In genomic region chr7:27228281-27228821, GRCm38 (mm10) we compare ENCODE assay signal across 8 mouse cellular contexts. TPM values are rescaled to one million over a fixed set of nuclear protein-coding genes. Genes with fewer than 3 reads are reported as not detected.
DNase-seq lines count a peak whose midpoint lies in the region; ATAC-seq and TF ChIP-seq lines count a peak whose summit lies in the region.

Gene Itpkc, minus strand, starts transcription at chr7:27228661.

- H3K36me3 ChIP-seq in embryonic facial prominence, embryonic 15.5 days, result no peaks in the 10 kb centered on the region
- H3K36me3 ChIP-seq in limb, embryonic 14.5 days (ENCODE audit: control insufficient read depth, insufficient read depth, low read length), result no peaks in the 10 kb centered on the region
- H3K36me3 ChIP-seq in midbrain, postnatal 0 days (ENCODE audit: insufficient read depth, low read length), result no peaks in the 10 kb centered on the region

- peak; percentile 94 for DNase-seq in 416B (ENCODE audit: low read depth)
- DNase-seq in heart, adult 8-10 months (ENCODE audit: low spot score), result peak; percentile 91
- DNase-seq in kidney, adult 9 months, result peak; percentile 93
- DNase-seq in limb, embryonic 14.5 days (ENCODE audit: low spot score), result peak; percentile 94
- peak; percentile 96 for DNase-seq in midbrain, postnatal 0 days (ENCODE audit: low spot score)
- DNase-seq in spleen, postnatal 14 days (ENCODE audit: low spot score in 2 of 2), result peak; percentile 76 to 83

- H3K4me3 ChIP-seq in bone marrow, adult 2 months (replicated peaks; ENCODE audit: control insufficient read depth, low read depth, low read length), result peak within 1 kb of the TSS; percentile 58
- H3K4me3 ChIP-seq in embryonic facial prominence, embryonic 15.5 days (replicated peaks), result peak within 1 kb of the TSS; percentile 97
- peak within 1 kb of the TSS; percentile 79 for H3K4me3 ChIP-seq in limb, embryonic 14.5 days (replicated peaks; ENCODE audit: low read length)
- H3K4me3 ChIP-seq in midbrain, postnatal 0 days (ENCODE audit: low read depth, low read length), result peak within 1 kb of the TSS; percentile 78

- peak; percentile 90; the same call in 1 of the 2 replicates for TF ChIP-seq POLR2A in bone marrow, adult 2 months (IDR thresholded peaks at IDR 0.05; ENCODE audit: borderline replicate concordance, control insufficient read depth, low read depth, low read length)
- TF ChIP-seq POLR2A in limb, embryonic 14.5 days (IDR thresholded peaks at IDR 0.05; ENCODE audit: borderline replicate concordance, extremely low read depth, insufficient read depth, insufficient read length), result peak; percentile 71; the same call in 1 of the 2 replicates

- peak within 1 kb of the TSS; percentile 73 for H3K9ac ChIP-seq in embryonic facial prominence, embryonic 15.5 days
- H3K9ac ChIP-seq in limb, embryonic 14.5 days (ENCODE audit: low read depth, low read length, severe bottlenecking), result peak within 1 kb of the TSS; percentile 67
- peak within 1 kb of the TSS; percentile 86 for H3K9ac ChIP-seq in midbrain, postnatal 0 days (replicated peaks; ENCODE audit: low read length, poor library complexity, severe bottlenecking)

- no peak for TF ChIP-seq CTCF in bone marrow, adult 2 months (IDR thresholded peaks at IDR 0.05; ENCODE audit: control insufficient read depth, insufficient read depth, low read length)
- TF ChIP-seq CTCF in midbrain, postnatal 0 days (IDR thresholded peaks at IDR 0.05), result peak; percentile 46

- H3K27me3 ChIP-seq in embryonic facial prominence, embryonic 15.5 days, result no peaks in the 10 kb centered on the region
- H3K27me3 ChIP-seq in limb, embryonic 14.5 days (ENCODE audit: control insufficient read depth, insufficient read depth, low read length), result no peaks in the 10 kb centered on the region
- no peaks in the 10 kb centered on the region for H3K27me3 ChIP-seq in midbrain, postnatal 0 days (ENCODE audit: insufficient read depth, low read length)

- no peaks in the 10 kb centered on the region for H3K9me3 ChIP-seq in embryonic facial prominence, embryonic 15.5 days (replicated peaks)
- H3K9me3 ChIP-seq in limb, embryonic 14.5 days (ENCODE audit: control insufficient read depth, low read length), result no peaks in the 10 kb centered on the region
- H3K9me3 ChIP-seq in midbrain, postnatal 0 days (ENCODE audit: low read length), result no peaks in the 10 kb centered on the region

- under 1% methylated on average over 49 of the region's 49 CpGs for WGBS in bone marrow, adult 2 months
- under 1% methylated on average over 48 of the region's 49 CpGs for WGBS in embryonic facial prominence, embryonic 15.5 days
- under 1% methylated on average over 37 of the region's 49 CpGs for WGBS in limb, embryonic 14.5 days
- under 1% methylated on average over 48 of the region's 49 CpGs for WGBS in midbrain, postnatal 0 days

- peak; percentile 86 for ATAC-seq in embryonic facial prominence, embryonic 15.5 days (ENCODE audit: insufficient number of reproducible peaks, low FRiP score, low TSS enrichment, low read depth)
- ATAC-seq in limb, embryonic 14.5 days (ENCODE audit: low FRiP score, low read depth), result peak; percentile 87
- ATAC-seq in midbrain, postnatal 0 days (ENCODE audit: low FRiP score), result peak; percentile 77

- H3K4me2 ChIP-seq in embryonic facial prominence, embryonic 15.5 days (replicated peaks), result peak within 1 kb of the TSS; percentile 80
- H3K4me2 ChIP-seq in limb, embryonic 14.5 days (replicated peaks; ENCODE audit: low read depth, low read length, severe bottlenecking), result peak within 1 kb of the TSS; percentile 64
- peak within 1 kb of the TSS; percentile 91 for H3K4me2 ChIP-seq in midbrain, postnatal 0 days (ENCODE audit: low read depth, low read length, poor library complexity, severe bottlenecking)

- H3K27ac ChIP-seq in bone marrow, adult 2 months (ENCODE audit: control insufficient read depth, insufficient read depth, low read depth, low read length, poor library complexity), result peak within 1 kb of the TSS; percentile 27
- H3K27ac ChIP-seq in embryonic facial prominence, embryonic 15.5 days (replicated peaks), result peak within 1 kb of the TSS; percentile 95
- H3K27ac ChIP-seq in limb, embryonic 14.5 days (replicated peaks; ENCODE audit: low read depth, low read length), result peak within 1 kb of the TSS; percentile 83
- H3K27ac ChIP-seq in midbrain, postnatal 0 days (ENCODE audit: low read depth, low read length), result peak within 1 kb of the TSS; percentile 81

- peaks cover 4% of the 10 kb centered on the region; the same call in 1 of the 2 replicates for H3K4me1 ChIP-seq in bone marrow, adult 2 months (ENCODE audit: control insufficient read depth, insufficient read depth, low read length)
- peaks cover 61% of the 10 kb centered on the region for H3K4me1 ChIP-seq in embryonic facial prominence, embryonic 15.5 days
- peaks cover 30% of the 10 kb centered on the region for H3K4me1 ChIP-seq in limb, embryonic 14.5 days (ENCODE audit: control insufficient read depth, insufficient read depth, low read length)
- H3K4me1 ChIP-seq in midbrain, postnatal 0 days (ENCODE audit: insufficient read depth, low read length), result peaks cover 33% of the 10 kb centered on the region

RNA-seq across cellular contexts. Expression of gene Itpkc, which starts in this region (rescaled TPM):
- 0.50 and 2.5 TPM in 2 replicates for polyA plus RNA-seq in bone marrow, adult 2 months (2011; ENCODE audit: insufficient read depth, insufficient read length, low replicate concordance, missing spikeins)
- 11.6 and 13.5 TPM in 2 replicates for polyA plus RNA-seq in embryonic facial prominence, embryonic 15.5 days (2015; fragmentation: Nextera tagmentation; extraction: Ambion mirVana)
- total RNA-seq in heart, adult 8-10 months (2022), result 1 to 10 TPM; 4.6 to 6.2 (median 4.8) TPM
- polyA plus RNA-seq in limb, embryonic 14.5 days (2012; rRNA removed), result 13.0 and 15.5 TPM in 2 replicates
- polyA plus RNA-seq in limb, embryonic 14.5 days (2014; fragmentation: Nextera tagmentation; extraction: Ambion mirVana), result 9.6 and 11.5 TPM in 2 replicates
- total RNA-seq in midbrain, postnatal 0 days (2014; rRNA removed), result 15.3 and 17.3 TPM in 2 replicates
- 4.7 and 5.4 TPM in 2 replicates for polyA plus RNA-seq in midbrain, postnatal 0 days (2015; fragmentation: Nextera tagmentation; extraction: Ambion mirVana)

Comparison
In these comparisons a context has a peak if more than half of its experiments do, and no peak if none do; other contexts are left out.
1. Peak in every context shown above with its lines: DNase-seq, ATAC-seq, H3K4me3 ChIP-seq and H3K27ac ChIP-seq.
2. H3K27ac ChIP-seq: peak in every context shown above with its lines; median percentile 95 in embryonic facial prominence, embryonic 15.5 days; 83 in limb, embryonic 14.5 days; 81 in midbrain, postnatal 0 days; 27 in bone marrow, adult 2 months.